Mouse (Mus musculus): Measurements from ENCODE around the gene Rbp4. TPM values are rescaled to one million over a fixed set of nuclear protein-coding genes. Genes with fewer than 3 reads are reported as not detected.
A peak's percentile ranks its signal among the peaks of the same experiment; 100 is the strongest.

The Rbp4 gene
- polyA plus RNA-seq, 1 experiment from 2014 or later, result 1.1 TPM

- Histone ChIP-seq H3K36me3 (ENCODE audit: control insufficient read depth, insufficient read depth, low read length) (no peaks in the 10 kb centered on the region), H3K4me3 (ENCODE audit: low read depth, low read length) (no peak overlapping the region), H3K9me3 (ENCODE audit: control insufficient read depth, low read length) (no peaks in the 10 kb centered on the region), H3K4me1 (replicated peaks; ENCODE audit: control insufficient read depth, insufficient read depth, low read length) (no peaks in the 10 kb centered on the region), H3K4me2 (replicated peaks; ENCODE audit: low read depth, low read length) (no peak overlapping the region), H3K27me3 (ENCODE audit: control insufficient read depth, insufficient read depth, low read length) (no peaks in the 10 kb centered on the region), H3K27ac (ENCODE audit: low read depth, low read length) (no peak overlapping the region), H3K9ac (ENCODE audit: low read depth, low read length) (no peak overlapping the region)
- ATAC-seq (ENCODE audit: low FRiP score) (no peak), DNase-seq (ENCODE audit: low spot score) (no peak)
- 81% methylated on average over 3 of the region's 3 CpGs for WGBS
Measured at GRCm38 (mm10) chr19:38077851-38078540, 47.1 kb downstream of the Rbp4 start.

DNA sequence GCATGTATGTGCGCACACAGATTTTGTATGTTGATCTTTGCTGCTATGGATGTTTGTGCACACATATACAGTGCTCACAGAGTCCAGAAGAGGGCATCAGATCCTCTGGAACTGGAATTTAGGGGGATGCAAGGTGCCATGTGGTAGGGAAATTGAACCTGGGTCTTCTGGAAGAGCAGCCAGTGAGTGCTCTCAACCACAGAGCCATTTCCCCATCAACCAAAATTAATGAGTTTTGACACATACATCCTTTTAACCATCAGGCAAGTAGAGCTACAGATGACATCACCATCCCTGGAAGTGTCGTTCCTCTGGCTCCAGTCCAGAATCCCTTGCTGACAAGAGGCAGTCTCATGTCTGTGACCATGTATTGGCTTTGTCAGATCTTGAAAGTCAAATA is 48.8 kb downstream of the Rbp4 start:
- DNase-seq (ENCODE audit: low spot score) (peak; percentile 12), ATAC-seq (ENCODE audit: low FRiP score) (no peak)
- Histone ChIP-seq H3K27me3 (ENCODE audit: control insufficient read depth, insufficient read depth, low read length) (no peaks in the 10 kb centered on the region), H3K9ac (ENCODE audit: low read depth, low read length) (no peak overlapping the region), H3K4me3 (ENCODE audit: low read depth, low read length) (no peak overlapping the region), H3K4me1 (replicated peaks; ENCODE audit: control insufficient read depth, insufficient read depth, low read length) (no peaks in the 10 kb centered on the region), H3K27ac (ENCODE audit: low read depth, low read length) (no peak overlapping the region), H3K4me2 (replicated peaks; ENCODE audit: low read depth, low read length) (no peak overlapping the region), H3K9me3 (ENCODE audit: control insufficient read depth, low read length) (no peaks in the 10 kb centered on the region), H3K36me3 (ENCODE audit: control insufficient read depth, insufficient read depth, low read length) (no peaks in the 10 kb centered on the region)
- 89% methylated on average over 2 of the region's 2 CpGs for WGBS

DNA sequence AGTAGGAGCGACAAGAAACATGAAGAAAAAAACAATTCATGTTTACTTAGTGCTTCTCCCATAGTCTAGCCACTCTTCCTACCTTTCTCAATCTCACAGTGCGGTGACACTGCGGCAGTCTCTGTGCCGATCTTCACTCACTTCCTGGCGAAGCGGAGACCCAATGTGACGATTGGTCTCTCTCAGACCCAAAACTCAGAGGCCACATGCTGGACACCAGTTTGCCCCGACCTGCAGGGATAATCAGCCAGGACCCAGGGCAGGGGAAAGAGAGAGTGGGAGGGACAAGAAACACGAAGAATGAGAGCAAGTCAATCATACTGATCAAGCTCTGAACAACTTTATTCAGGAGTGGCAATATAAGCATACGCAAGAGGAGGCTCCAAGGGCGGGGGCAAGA is 50.0 kb downstream of the Rbp4 start:
- Histone ChIP-seq H3K36me3 (ENCODE audit: control insufficient read depth, insufficient read depth, low read length) (no peaks in the 10 kb centered on the region), H3K9me3 (ENCODE audit: control insufficient read depth, low read length) (no peaks in the 10 kb centered on the region), H3K9ac (ENCODE audit: low read depth, low read length) (no peak overlapping the region), H3K27me3 (ENCODE audit: control insufficient read depth, insufficient read depth, low read length) (no peaks in the 10 kb centered on the region), H3K27ac (ENCODE audit: low read depth, low read length) (no peak overlapping the region), H3K4me3 (ENCODE audit: low read depth, low read length) (no peak overlapping the region), H3K4me2 (replicated peaks; ENCODE audit: low read depth, low read length) (no peak overlapping the region), H3K4me1 (replicated peaks; ENCODE audit: control insufficient read depth, insufficient read depth, low read length) (no peaks in the 10 kb centered on the region)
- ATAC-seq (ENCODE audit: low FRiP score) (no peak), DNase-seq (ENCODE audit: low spot score) (no peak)
- 83% methylated on average over 11 of the region's 11 CpGs for WGBS

- no peak for ATAC-seq (ENCODE audit: low FRiP score)
- Histone ChIP-seq H3K27me3 (ENCODE audit: control insufficient read depth, insufficient read depth, low read length) (no peaks in the 10 kb centered on the region), H3K36me3 (ENCODE audit: control insufficient read depth, insufficient read depth, low read length) (no peaks in the 10 kb centered on the region), H3K4me1 (replicated peaks; ENCODE audit: control insufficient read depth, insufficient read depth, low read length) (no peaks in the 10 kb centered on the region), H3K9me3 (ENCODE audit: control insufficient read depth, low read length) (no peaks in the 10 kb centered on the region), H3K4me2 (replicated peaks; ENCODE audit: low read depth, low read length) (no peak overlapping the region), H3K4me3 (ENCODE audit: low read depth, low read length) (no peak overlapping the region), H3K9ac (ENCODE audit: low read depth, low read length) (no peak overlapping the region), H3K27ac (ENCODE audit: low read depth, low read length) (no peak overlapping the region)
- WGBS, result 95% methylated on average over 5 of the region's 5 CpGs
- DNase-seq (ENCODE audit: low spot score), result no peak
Measured at GRCm38 (mm10) chr19:38073226-38073625, 51.9 kb downstream of the Rbp4 start.

Other genes starting within 250 kb of the Rbp4 start
- gene Myof, start 81.7 kb downstream of the Rbp4 start, polyA plus RNA-seq (2014; fragmentation: Nextera tagmentation; extraction: Ambion mirVana), result 3.4 and 5.3 TPM in 2 replicates
- gene Cep55, start 70.3 kb downstream of the Rbp4 start, polyA plus RNA-seq (2014; fragmentation: Nextera tagmentation; extraction: Ambion mirVana), result 44.1 and 46.9 TPM in 2 replicates
- gene Ffar4, start 28.2 kb downstream of the Rbp4 start, polyA plus RNA-seq (2014; fragmentation: Nextera tagmentation; extraction: Ambion mirVana), result not detected in 2 replicates
- gene Pde6c, start 7.5 kb upstream of the Rbp4 start, polyA plus RNA-seq (2014; fragmentation: Nextera tagmentation; extraction: Ambion mirVana), result 0.24 TPM in 1 of 2 replicates, not detected in the other
- gene Fra10ac1, start 98.9 kb upstream of the Rbp4 start, polyA plus RNA-seq (2014; fragmentation: Nextera tagmentation; extraction: Ambion mirVana), result 47.2 and 54.0 TPM in 2 replicates
- 2.1 TPM in 2 replicates for gene Lgi1, start 139.3 kb upstream of the Rbp4 start, polyA plus RNA-seq (2014; fragmentation: Nextera tagmentation; extraction: Ambion mirVana)

All from hindbrain, embryonic 11.5 days (tissue).